Mouse (Mus musculus): ENCODE measurements around the gene Cyth3.
A peak's percentile ranks its signal among the peaks of the same experiment; 100 is the strongest.

The Cyth3 gene

GRCm38 (mm10) chr5:143616116-143616515, 6.1 kb upstream of the Cyth3 start:
- ATAC-seq (ENCODE audit: low TSS enrichment), result no peak

DNA sequence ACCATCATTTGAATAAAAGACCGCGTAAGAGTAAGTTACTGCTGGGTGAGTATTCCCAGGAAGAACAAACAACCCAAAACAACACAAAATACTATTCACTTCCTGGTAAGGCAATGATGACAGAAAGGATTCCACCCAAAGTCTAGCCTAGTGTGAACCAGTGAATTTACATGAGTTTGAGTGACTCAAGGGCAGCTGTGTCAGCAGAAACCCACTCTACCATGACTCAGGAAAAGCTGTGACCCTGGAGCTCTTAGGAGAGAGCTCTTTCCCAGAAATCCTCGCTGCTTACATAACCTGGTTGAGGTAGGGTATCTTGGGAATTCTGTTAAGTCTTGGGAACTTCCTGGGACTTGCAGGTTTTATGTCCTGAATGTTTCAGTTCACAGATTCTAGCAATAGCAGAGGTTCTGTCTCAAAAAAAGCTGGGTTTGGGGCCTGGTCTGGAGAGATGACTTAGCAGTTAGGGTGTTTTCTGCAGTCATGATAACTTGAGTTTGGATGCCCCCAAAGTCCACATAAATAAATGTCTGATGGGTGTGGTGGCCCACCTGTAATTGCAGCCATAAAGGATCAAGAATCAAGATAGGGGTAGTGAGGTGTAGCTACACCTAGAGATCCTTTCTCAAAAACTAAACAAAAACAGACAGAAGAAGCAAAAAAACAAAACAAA, 5.5 kb upstream of the Cyth3 start:
- ATAC-seq (ENCODE audit: low TSS enrichment), result no peak

- ATAC-seq (ENCODE audit: low TSS enrichment), result no peak
Observed at GRCm38 (mm10) chr5:143617487-143618209, 4.6 kb upstream of the Cyth3 start.

- ATAC-seq (ENCODE audit: low TSS enrichment), result no peak
Observed at GRCm38 (mm10) chr5:143618585-143618984, 3.7 kb upstream of the Cyth3 start.

DNA sequence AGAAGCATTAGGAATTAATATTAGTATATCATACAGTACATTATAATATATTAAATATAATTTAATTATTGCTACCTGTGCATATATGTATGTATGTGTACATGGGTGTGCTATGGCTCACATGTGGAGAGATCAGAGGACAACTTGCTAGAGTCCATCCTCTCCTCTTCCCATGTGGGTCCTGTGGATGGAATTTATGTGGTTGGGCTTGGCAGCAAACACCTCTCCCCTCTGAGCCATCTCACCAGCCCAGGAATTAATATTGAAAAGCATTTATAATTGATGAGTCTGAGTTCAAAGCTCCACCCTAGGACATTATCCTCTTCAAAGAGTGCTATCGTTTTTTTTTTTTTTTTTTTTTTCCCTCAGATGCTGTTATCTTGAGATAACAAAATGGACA, 2.1 kb upstream of the Cyth3 start:
- no peak for ATAC-seq (ENCODE audit: low TSS enrichment)

DNA sequence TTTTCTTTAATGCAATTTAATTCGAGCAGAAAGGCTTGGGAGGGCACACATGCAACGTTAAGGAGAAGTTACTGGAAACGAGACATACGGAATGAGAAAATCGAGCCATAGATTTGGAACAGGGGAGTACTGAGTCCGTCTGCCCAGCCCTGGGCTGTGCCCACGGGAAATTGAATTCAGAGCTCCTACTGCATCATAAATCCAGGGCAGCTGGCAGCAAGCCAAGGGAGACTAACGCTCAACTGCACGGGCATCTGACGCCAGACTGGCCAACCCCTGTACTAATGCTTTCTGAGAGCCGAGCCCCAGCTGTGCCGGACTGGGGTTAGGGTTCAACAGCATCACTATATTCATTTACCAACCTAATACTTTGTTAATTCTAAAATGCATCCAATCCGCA, 1.3 kb upstream of the Cyth3 start:
- no peak for ATAC-seq (ENCODE audit: low TSS enrichment)

DNA sequence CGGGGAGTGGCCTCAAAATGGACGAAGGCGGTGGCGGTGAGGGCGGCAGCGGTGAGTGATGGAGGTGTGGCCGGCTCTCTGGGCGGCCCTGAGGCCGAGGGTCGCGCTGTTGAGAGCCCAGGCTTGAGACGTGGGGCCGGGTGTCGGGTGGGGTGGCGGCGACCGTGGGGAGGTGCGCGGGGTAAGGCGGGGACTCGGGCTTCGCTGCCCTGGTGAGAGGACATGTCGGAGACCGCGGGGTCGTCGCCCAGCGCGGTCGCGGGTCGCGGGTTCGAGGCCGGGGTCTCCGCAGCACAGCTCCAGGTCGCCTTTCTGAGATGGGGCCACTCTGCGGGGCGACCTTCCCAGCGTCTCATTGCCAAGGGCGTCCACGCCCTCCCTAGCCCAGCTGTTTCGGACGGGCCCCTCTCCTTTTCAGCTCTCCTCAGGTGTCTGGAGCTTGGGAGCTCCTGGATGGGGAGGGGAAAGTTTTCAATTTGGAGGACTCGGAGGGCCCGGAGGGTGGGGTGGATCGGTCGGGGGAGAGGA, 440 bp downstream of the Cyth3 start:
- ATAC-seq (ENCODE audit: low TSS enrichment), result peak; percentile 5; the same call in 1 of the 2 replicates

DNA sequence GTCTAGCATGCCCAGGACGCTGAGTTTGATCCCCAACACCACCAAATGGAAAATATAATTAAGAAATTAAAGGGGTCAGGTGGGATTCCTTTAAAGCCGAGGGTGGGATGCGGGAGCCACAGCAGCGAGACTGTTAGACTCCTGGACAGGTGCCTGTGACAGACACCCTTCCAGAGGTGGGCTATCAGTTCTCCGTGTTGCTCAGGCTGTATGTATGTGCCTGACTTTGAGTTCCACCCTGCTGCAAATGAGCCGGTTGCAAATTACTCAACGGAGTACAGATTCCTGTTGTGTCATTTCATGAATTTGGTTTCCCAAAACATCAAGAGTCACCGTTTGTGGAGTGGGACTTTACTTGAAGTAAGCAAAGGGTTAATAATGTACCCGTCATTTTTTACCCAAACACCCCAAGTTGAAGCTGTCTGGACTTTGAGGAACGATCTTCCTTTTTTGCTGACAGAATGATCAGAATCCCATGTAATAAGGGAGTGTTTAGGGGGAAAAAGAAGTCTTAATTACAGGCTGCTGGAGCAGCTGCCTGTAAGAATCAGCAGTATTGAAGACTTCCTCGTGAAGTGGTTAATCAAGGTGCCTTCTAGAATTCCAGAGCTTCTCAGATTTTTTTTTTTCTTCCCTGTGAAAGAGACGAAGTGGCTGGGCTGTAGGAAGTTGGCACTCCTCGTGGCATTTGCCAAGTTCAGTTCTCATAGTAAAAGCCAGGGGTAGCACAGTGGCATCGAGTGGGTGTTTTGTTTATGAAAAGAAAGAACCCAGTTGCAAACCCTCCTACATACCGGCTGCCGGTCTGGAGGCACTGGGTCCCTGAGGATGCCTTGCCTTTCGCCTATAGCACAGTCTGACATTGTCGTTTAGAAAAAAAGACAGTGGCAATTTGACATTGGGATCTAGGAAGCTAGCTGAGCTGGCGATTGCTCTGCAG, 1.4 kb downstream of the Cyth3 start:
- peak; percentile 53; the same call in 1 of the 2 replicates for ATAC-seq (ENCODE audit: low TSS enrichment)

- ATAC-seq (ENCODE audit: low TSS enrichment), result no peak
Observed at GRCm38 (mm10) chr5:143624449-143624848, 2.2 kb downstream of the Cyth3 start.

DNA sequence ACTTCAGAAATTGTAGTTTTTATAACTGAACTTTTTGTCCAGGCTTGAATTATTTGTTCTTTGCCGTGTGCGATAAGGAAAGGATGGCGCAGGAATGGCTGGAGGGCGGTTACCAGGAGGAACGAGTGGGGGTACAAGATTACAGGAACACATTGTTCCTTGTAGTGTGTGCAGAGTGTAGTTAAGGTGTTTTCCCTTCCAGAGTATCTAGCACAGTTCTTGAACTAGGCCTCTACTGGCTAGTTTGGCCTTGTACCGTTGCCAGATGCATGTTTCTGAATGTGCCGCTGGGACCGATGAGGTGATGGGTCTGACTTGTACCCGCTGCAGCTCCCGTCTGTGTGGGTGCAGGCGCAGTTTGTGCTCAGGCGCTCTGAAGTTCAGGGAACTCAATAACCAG, 3.2 kb downstream of the Cyth3 start:
- no peak for ATAC-seq (ENCODE audit: low TSS enrichment)

DNA sequence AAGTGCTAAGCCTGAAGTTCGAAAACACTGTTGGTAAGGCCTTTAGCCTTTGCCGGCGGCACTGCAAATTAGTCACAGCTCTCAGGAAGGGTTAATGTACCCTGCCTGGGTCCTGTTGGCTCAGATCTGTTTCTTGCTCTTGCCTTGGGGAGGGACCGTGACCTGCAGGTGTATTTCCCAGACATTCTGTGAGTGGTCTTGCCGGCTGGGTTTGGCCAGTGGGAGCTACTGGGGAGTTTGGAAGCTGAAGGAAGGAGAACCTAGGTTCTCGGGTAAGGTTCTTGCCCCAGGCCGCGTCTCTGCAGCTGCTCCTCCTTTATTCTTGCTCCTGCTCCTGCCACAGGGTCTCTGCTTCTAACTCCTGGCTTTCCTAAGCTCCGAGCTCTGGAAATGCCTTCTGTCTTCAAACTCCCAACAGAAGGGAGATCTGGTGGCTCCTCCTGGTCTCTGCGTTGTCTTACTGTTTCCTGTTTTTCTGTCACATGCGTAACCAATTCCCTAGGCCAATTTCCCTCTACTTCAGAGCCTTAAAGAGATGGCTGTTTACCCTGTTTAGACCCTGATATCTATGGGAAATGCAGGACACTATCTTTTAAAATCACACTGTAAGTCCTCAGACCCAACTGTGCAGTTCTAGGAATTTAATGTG, 3.8 kb downstream of the Cyth3 start:
- ATAC-seq (ENCODE audit: low TSS enrichment), result no peak

- no peak for ATAC-seq (ENCODE audit: low TSS enrichment)
Observed at GRCm38 (mm10) chr5:143627507-143627906, 5.3 kb downstream of the Cyth3 start.

- ATAC-seq (ENCODE audit: low TSS enrichment), result no peak
Observed at GRCm38 (mm10) chr5:143627926-143628325, 5.7 kb downstream of the Cyth3 start.

DNA sequence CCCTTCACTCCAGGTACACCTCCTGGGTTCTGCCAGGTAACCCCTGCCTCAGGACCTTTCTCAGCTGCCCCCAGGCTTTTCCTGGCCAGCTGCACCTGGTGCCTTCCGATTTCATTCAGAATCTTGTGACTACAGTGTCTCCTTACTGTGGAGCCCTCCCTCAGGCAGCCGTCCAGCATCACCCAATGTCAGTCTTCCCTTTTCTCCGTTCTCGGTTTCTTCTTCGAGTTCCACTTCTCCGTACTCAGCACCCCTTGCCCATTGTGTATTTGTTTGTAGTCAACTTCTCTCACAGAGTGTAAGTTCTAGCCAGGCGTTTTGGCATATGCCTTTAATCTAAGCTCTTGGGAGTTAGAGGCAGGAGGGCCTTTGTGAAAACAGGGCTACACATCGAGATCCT, 7.4 kb downstream of the Cyth3 start:
- ATAC-seq (ENCODE audit: low TSS enrichment), result no peak

- ATAC-seq (ENCODE audit: low TSS enrichment), result no peak
Observed at GRCm38 (mm10) chr5:143630214-143630613, 8.0 kb downstream of the Cyth3 start.

- ATAC-seq (ENCODE audit: low TSS enrichment), result no peak
Observed at GRCm38 (mm10) chr5:143630738-143631137, 8.5 kb downstream of the Cyth3 start.

DNA sequence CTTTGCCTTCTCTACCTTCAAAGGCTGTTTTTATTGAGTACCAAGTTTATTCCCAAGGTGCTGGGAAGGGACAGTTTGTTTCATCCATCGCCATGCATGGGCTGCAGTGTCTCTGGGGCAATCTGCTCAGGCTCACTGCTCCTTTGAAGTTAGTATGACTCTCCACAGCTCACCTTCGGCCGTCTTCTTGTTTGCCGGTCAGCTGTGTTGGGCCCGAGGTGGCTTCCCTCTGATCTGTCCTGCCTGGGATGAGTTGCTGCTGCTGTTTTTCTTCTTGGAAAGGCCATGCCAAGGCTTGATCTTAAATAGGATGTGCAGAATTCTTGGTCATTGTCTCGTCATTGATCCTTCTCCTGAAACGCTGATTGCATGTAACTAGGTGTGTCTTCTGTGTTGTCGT, 9.3 kb downstream of the Cyth3 start:
- no peak for ATAC-seq (ENCODE audit: low TSS enrichment)

DNA sequence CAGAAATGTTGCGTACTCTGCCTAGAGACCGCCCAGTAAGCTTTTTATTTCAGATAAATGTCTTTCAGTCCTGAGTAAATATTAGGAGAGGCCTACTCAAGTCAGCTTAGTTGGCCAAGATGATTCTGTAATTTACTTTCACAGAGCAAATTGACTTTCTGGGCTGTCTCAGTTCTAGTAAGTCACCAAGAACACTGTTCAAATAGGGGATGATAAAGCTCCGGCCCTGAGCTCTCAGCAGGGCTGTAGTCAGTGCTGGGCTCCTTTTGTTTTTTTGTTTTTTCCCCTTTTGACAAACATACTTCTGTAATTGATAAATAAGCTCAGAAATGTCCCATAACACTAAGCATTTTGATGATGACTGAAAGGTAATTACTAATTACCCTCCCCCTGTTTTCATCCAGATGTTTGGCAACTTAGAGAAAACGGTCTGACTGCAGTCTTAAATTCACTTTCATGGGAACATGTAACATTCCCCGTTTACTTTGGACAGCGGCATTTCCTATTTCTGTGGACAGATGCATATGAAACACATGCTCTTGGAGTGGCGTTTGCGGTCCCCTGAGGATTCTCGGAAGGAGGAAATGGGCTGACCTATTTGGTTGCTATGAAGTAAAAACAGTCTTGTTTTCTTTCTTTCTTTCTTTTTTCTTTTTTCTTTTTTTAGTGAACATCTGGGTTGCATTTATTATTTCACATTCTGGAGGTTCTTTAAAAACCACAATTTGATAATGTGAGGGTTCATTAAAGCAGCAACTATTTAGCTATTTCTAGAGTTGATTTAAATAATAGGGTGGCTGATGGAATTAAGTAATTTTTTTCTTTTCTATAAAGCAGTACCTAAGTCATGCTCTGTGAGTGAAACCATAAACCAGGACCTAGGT, 10.7 kb downstream of the Cyth3 start:
- ATAC-seq (ENCODE audit: low TSS enrichment), result no peak

GRCm38 (mm10) chr5:143633558-143633871, 11.3 kb downstream of the Cyth3 start:
- peak; percentile 48; the same call in 1 of the 2 replicates for ATAC-seq (ENCODE audit: low TSS enrichment)

DNA sequence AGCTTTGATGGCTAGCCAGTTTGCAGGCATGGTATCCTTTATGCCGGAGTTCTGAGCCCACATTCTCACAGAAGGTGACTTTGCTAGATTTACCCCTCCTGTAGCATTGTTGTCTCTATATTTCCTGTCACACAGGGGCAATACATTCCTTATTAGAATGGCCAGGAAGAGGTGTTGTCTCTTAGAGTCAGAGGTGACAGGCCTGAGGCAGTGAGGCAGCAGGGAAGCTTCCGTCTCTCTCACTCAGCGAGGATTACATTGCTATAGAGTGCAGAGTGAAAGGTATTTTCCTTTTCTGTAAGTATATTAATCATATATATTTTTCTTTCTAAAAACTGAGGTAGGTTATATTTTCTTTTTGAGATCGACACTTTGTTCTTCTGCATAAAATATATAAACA, 11.6 kb downstream of the Cyth3 start:
- no peak for ATAC-seq (ENCODE audit: low TSS enrichment)

Measured in frontal cortex, adult (tissue).